Mouse (Mus musculus): ENCODE measurements around the gene Skiv2l. TPM values are rescaled to one million over a fixed set of nuclear protein-coding genes. Genes with fewer than 3 reads are reported as not detected.

The Skiv2l gene
- polyA plus RNA-seq, 1 experiment from 2014 or later: 58.3 TPM

GRCm38 (mm10) chr17:34865981-34866380 lies 16.0 kb upstream of the Skiv2l start:
- no peak overlapping the region; the same call in 1 of the 2 replicates for H3K9ac ChIP-seq (replicated peaks)
- no peak overlapping the region for H3K4me2 ChIP-seq
- no peak overlapping the region for H3K27ac ChIP-seq
- peaks cover 4% of the 10 kb centered on the region; the same call in 1 of the 2 replicates for H3K4me1 ChIP-seq (replicated peaks)
- H3K36me3 ChIP-seq: no peaks in the 10 kb centered on the region
- 63% methylated on average over 7 of the region's 7 CpGs for WGBS
- ATAC-seq (ENCODE audit: insufficient number of reproducible peaks, insufficient read depth, low FRiP score, low TSS enrichment, low read depth): no peak
- no peaks in the 10 kb centered on the region; the same call in 1 of the 2 replicates for H3K27me3 ChIP-seq
- no peaks in the 10 kb centered on the region for H3K9me3 ChIP-seq
- no peak overlapping the region for H3K4me3 ChIP-seq (replicated peaks)

- Histone ChIP-seq H3K27ac (no peak within 1 kb of the TSS), H3K9ac (replicated peaks) (no peak within 1 kb of the TSS), H3K27me3 (no peaks in the 10 kb centered on the region; the same call in 1 of the 2 replicates), H3K9me3 (no peaks in the 10 kb centered on the region), H3K4me2 (no peak within 1 kb of the TSS), H3K4me3 (replicated peaks) (no peak within 1 kb of the TSS), H3K36me3 (peaks cover 9% of the 10 kb centered on the region), H3K4me1 (replicated peaks) (peaks cover 2% of the 10 kb centered on the region; the same call in 1 of the 2 replicates)
- ATAC-seq (ENCODE audit: insufficient number of reproducible peaks, insufficient read depth, low FRiP score, low TSS enrichment, low read depth): no peak
- WGBS: 59% methylated on average over 8 of the region's 8 CpGs
Measured at GRCm38 (mm10) chr17:34862416-34863081, 12.5 kb upstream of the Skiv2l start, which contains the start of gene Cfb. Gene Cfb, minus strand, starts transcription at chr17:34862518.

GRCm38 (mm10) chr17:34861704-34862415 lies 11.8 kb upstream of the Skiv2l start:
- no peak overlapping the region for H3K4me2 ChIP-seq
- H3K27me3 ChIP-seq: no peaks in the 10 kb centered on the region; the same call in 1 of the 2 replicates
- no peak overlapping the region for H3K27ac ChIP-seq
- H3K9me3 ChIP-seq: no peaks in the 10 kb centered on the region
- H3K36me3 ChIP-seq: peaks cover 16% of the 10 kb centered on the region
- WGBS: 66% methylated on average over 13 of the region's 13 CpGs
- H3K4me3 ChIP-seq (replicated peaks): no peak overlapping the region
- H3K4me1 ChIP-seq (replicated peaks): no peaks in the 10 kb centered on the region; the same call in 1 of the 2 replicates
- no peak overlapping the region for H3K9ac ChIP-seq (replicated peaks)
- no peak for ATAC-seq (ENCODE audit: insufficient number of reproducible peaks, insufficient read depth, low FRiP score, low TSS enrichment, low read depth)

GRCm38 (mm10) chr17:34860514-34860913 lies 10.5 kb upstream of the Skiv2l start:
- H3K9me3 ChIP-seq: no peaks in the 10 kb centered on the region
- no peak overlapping the region for H3K4me2 ChIP-seq
- peaks cover 29% of the 10 kb centered on the region for H3K36me3 ChIP-seq
- no peak for ATAC-seq (ENCODE audit: insufficient number of reproducible peaks, insufficient read depth, low FRiP score, low TSS enrichment, low read depth)
- H3K4me1 ChIP-seq (replicated peaks): no peaks in the 10 kb centered on the region; the same call in 1 of the 2 replicates
- no peak overlapping the region for H3K4me3 ChIP-seq (replicated peaks)
- H3K27me3 ChIP-seq: no peaks in the 10 kb centered on the region; the same call in 1 of the 2 replicates
- 85% methylated on average over 9 of the region's 9 CpGs for WGBS
- no peak overlapping the region for H3K27ac ChIP-seq
- no peak overlapping the region for H3K9ac ChIP-seq (replicated peaks)

- no peaks in the 10 kb centered on the region; the same call in 1 of the 2 replicates for H3K4me1 ChIP-seq (replicated peaks)
- WGBS: 81% methylated on average over 4 of the region's 4 CpGs
- no peaks in the 10 kb centered on the region; the same call in 1 of the 2 replicates for H3K27me3 ChIP-seq
- no peak overlapping the region for H3K4me3 ChIP-seq (replicated peaks)
- no peak overlapping the region for H3K9ac ChIP-seq (replicated peaks)
- H3K27ac ChIP-seq: no peak overlapping the region
- peaks cover 47% of the 10 kb centered on the region for H3K36me3 ChIP-seq
- H3K9me3 ChIP-seq: no peaks in the 10 kb centered on the region
- no peak overlapping the region for H3K4me2 ChIP-seq
- no peak for ATAC-seq (ENCODE audit: insufficient number of reproducible peaks, insufficient read depth, low FRiP score, low TSS enrichment, low read depth)
Measured at GRCm38 (mm10) chr17:34858670-34859069, 8.7 kb upstream of the Skiv2l start.

- Histone ChIP-seq H3K4me2 (no peak overlapping the region), H3K27me3 (no peaks in the 10 kb centered on the region), H3K9ac (replicated peaks) (no peak overlapping the region), H3K4me3 (replicated peaks) (no peak overlapping the region), H3K27ac (no peak overlapping the region), H3K36me3 (peaks cover 70% of the 10 kb centered on the region), H3K9me3 (no peaks in the 10 kb centered on the region), H3K4me1 (replicated peaks) (peaks cover 11% of the 10 kb centered on the region)
- 39% methylated on average over 3 of the region's 3 CpGs for WGBS
- no peak for ATAC-seq (ENCODE audit: insufficient number of reproducible peaks, insufficient read depth, low FRiP score, low TSS enrichment, low read depth)
Measured at GRCm38 (mm10) chr17:34855825-34856224, 5.8 kb upstream of the Skiv2l start.

GRCm38 (mm10) chr17:34854761-34855160 lies 4.8 kb upstream of the Skiv2l start:
- H3K27ac ChIP-seq: no peak overlapping the region
- no peak overlapping the region for H3K4me3 ChIP-seq (replicated peaks)
- H3K9ac ChIP-seq (replicated peaks): no peak overlapping the region
- H3K36me3 ChIP-seq: peaks cover 70% of the 10 kb centered on the region
- WGBS: 76% methylated on average over 3 of the region's 3 CpGs
- no peak overlapping the region for H3K4me2 ChIP-seq
- H3K9me3 ChIP-seq: no peaks in the 10 kb centered on the region
- no peak for ATAC-seq (ENCODE audit: insufficient number of reproducible peaks, insufficient read depth, low FRiP score, low TSS enrichment, low read depth)
- no peaks in the 10 kb centered on the region for H3K27me3 ChIP-seq
- peaks cover 12% of the 10 kb centered on the region for H3K4me1 ChIP-seq (replicated peaks)

GRCm38 (mm10) chr17:34853511-34853910 lies 3.5 kb upstream of the Skiv2l start:
- Histone ChIP-seq H3K4me3 (replicated peaks) (no peak overlapping the region), H3K27me3 (no peaks in the 10 kb centered on the region), H3K36me3 (peaks cover 70% of the 10 kb centered on the region), H3K9ac (replicated peaks) (no peak overlapping the region), H3K9me3 (no peaks in the 10 kb centered on the region), H3K4me2 (no peak overlapping the region), H3K27ac (no peak overlapping the region), H3K4me1 (replicated peaks) (peaks cover 17% of the 10 kb centered on the region)
- ATAC-seq (ENCODE audit: insufficient number of reproducible peaks, insufficient read depth, low FRiP score, low TSS enrichment, low read depth): no peak
- 76% methylated on average over 8 of the region's 8 CpGs for whole genome bisulfite sequencing

GRCm38 (mm10) chr17:34850517-34851125 lies 611 bp upstream of the Skiv2l start:
- H3K4me1 ChIP-seq (replicated peaks): peaks cover 17% of the 10 kb centered on the region
- H3K9me3 ChIP-seq: no peaks in the 10 kb centered on the region
- H3K36me3 ChIP-seq: peaks cover 69% of the 10 kb centered on the region
- H3K4me2 ChIP-seq: peak overlapping the region; percentile 84
- peak; percentile 44; the same call in 1 of the 2 replicates for ATAC-seq (ENCODE audit: insufficient number of reproducible peaks, insufficient read depth, low FRiP score, low TSS enrichment, low read depth)
- peak overlapping the region; percentile 36; the same call in 1 of the 2 replicates for H3K27ac ChIP-seq
- no peaks in the 10 kb centered on the region for H3K27me3 ChIP-seq
- H3K4me3 ChIP-seq (replicated peaks): peak overlapping the region; percentile 93
- peak overlapping the region; percentile 83 for H3K9ac ChIP-seq (replicated peaks)
- WGBS: under 1% methylated on average over 25 of the region's 25 CpGs

GRCm38 (mm10) chr17:34847615-34848014 lies 2.4 kb downstream of the Skiv2l start:
- H3K4me3 ChIP-seq (replicated peaks): no peak overlapping the region
- no peaks in the 10 kb centered on the region for H3K9me3 ChIP-seq
- H3K27me3 ChIP-seq: no peaks in the 10 kb centered on the region
- ATAC-seq (ENCODE audit: insufficient number of reproducible peaks, insufficient read depth, low FRiP score, low TSS enrichment, low read depth): no peak
- peaks cover 17% of the 10 kb centered on the region for H3K4me1 ChIP-seq (replicated peaks)
- peaks cover 69% of the 10 kb centered on the region for H3K36me3 ChIP-seq
- 93% methylated on average over 7 of the region's 7 CpGs for WGBS
- H3K9ac ChIP-seq (replicated peaks): no peak overlapping the region
- no peak overlapping the region for H3K4me2 ChIP-seq
- no peak overlapping the region for H3K27ac ChIP-seq

- Histone ChIP-seq H3K4me3 (replicated peaks) (no peak overlapping the region), H3K9ac (replicated peaks) (no peak overlapping the region), H3K36me3 (peaks cover 69% of the 10 kb centered on the region), H3K9me3 (no peaks in the 10 kb centered on the region), H3K4me2 (no peak overlapping the region), H3K27ac (no peak overlapping the region), H3K4me1 (replicated peaks) (peaks cover 17% of the 10 kb centered on the region), H3K27me3 (no peaks in the 10 kb centered on the region)
- 85% methylated on average over 6 of the region's 6 CpGs for WGBS
- no peak for ATAC-seq (ENCODE audit: insufficient number of reproducible peaks, insufficient read depth, low FRiP score, low TSS enrichment, low read depth)
Measured at GRCm38 (mm10) chr17:34847192-34847591, 2.8 kb downstream of the Skiv2l start.
